Mouse (Mus musculus) heart, adult 2 months (tissue): ENCODE results near the gene Foxp1. TPM values are rescaled to one million over a fixed set of nuclear protein-coding genes. Genes with fewer than 3 reads are reported as not detected.

Experiments
- DNase-seq, 2 experiments: peaks; one replicate each; pipeline ENCODE4 v3.0.0; 2021
- H3K27ac ChIP-seq: fragments of 200-600 bp; 2 replicates; pipeline ENCODE4 v1.8.1; 2022
- H3K27me3 ChIP-seq: fragments of 200-500 bp; 2 replicates; pipeline ENCODE4 v1.6.1; 2012; ENCODE audit warnings: mild to moderate bottlenecking, low read length, inconsistent platforms, mixed read lengths; ENCODE audit not compliant: control insufficient read depth, insufficient read depth
- H3K36me3 ChIP-seq: fragments of 200-500 bp; 2 replicates; pipeline ENCODE4 v1.6.1; 2012; ENCODE audit warnings: low read length, inconsistent platforms; ENCODE audit not compliant: control insufficient read depth, insufficient read depth
- H3K4me1 ChIP-seq: fragments of 200-500 bp; 2 replicates; pipeline ENCODE4 v1.6.1; 2011; ENCODE audit warnings: low read length; ENCODE audit not compliant: control insufficient read depth, insufficient read depth
- H3K4me3 ChIP-seq: fragments of 200-600 bp; 2 replicates; pipeline ENCODE4 v1.8.1; 2022
- H3K79me2 ChIP-seq: fragments of 200-500 bp; replicated peaks from 2 replicates; pipeline ENCODE4 v1.6.1; 2012; ENCODE audit warnings: mild to moderate bottlenecking, inconsistent platforms, low read length, moderate library complexity, mixed read lengths; ENCODE audit not compliant: control insufficient read depth, insufficient read depth
- H3K9ac ChIP-seq: fragments of 200-500 bp; 2 replicates; pipeline ENCODE4 v1.6.1; 2012; ENCODE audit warnings: low read depth, mild to moderate bottlenecking, control low read depth, inconsistent platforms, low read length, mixed read lengths
- CTCF ChIP-seq: fragments of 200-600 bp; IDR thresholded peaks from 2 replicates; pipeline ENCODE4 v1.8.1; 2022; ENCODE audit warnings: antibody characterized with exemption, mild to moderate bottlenecking, moderate library complexity
- EP300 ChIP-seq: fragments of 200-500 bp; IDR thresholded peaks from 2 replicates; pipeline ENCODE4 v1.6.1; 2011; ENCODE audit warnings: low read depth, low read length, control low read depth; ENCODE audit not compliant: insufficient read depth
- POLR2A ChIP-seq: fragments of 200-500 bp; IDR thresholded peaks from 2 replicates; pipeline ENCODE4 v1.6.1; 2011; ENCODE audit warnings: mild to moderate bottlenecking, low read depth, low read length, control low read depth; ENCODE audit not compliant: insufficient read depth
- WGBS: fragments of 180-500 bp; shearing (Covaris S2); methylation state at CpG from one replicate; pipeline ENCODE4 v1.1.7; 2018; 5-methylcytosine and 5-hydroxymethylcytosine counted together
- intact Hi-C: fragments of 180-260 bp; cut with DNase I; formaldehyde crosslinking; loops from one replicate; pipeline ENCODE4 v1.15.1; 2025
- polyA plus RNA-seq: library from polyadenylated mRNA; depleted of rRNA; stranded (reverse); fragments of >200 nt; gene quantifications from 2 replicates; pipeline ENCODE4 v1.2.3, GENCODE M21; 2012
- total RNA-seq, 2 experiments: library from RNA; stranded (reverse); gene quantifications; 2 replicates each; pipeline ENCODE4 v1.2.3; 2021

Gene Foxp1
- total and polyA plus RNA-seq, 3 experiments, result 22.9 to 31.6 (median 26.4) TPM

GRCm38 (mm10) chr6:99534211-99534745 lies 11.8 kb upstream of the Foxp1 start:
- Histone ChIP-seq H3K9ac (no peak overlapping the region), H3K27ac (no peak overlapping the region), H3K36me3 (no peaks in the 10 kb centered on the region), H3K79me2 (no peaks in the 10 kb centered on the region), H3K4me1 (no peaks in the 10 kb centered on the region), H3K4me3 (no peak overlapping the region), H3K27me3 (peaks cover 3% of the 10 kb centered on the region)
- TF ChIP-seq EP300 (no peak), CTCF (no peak), POLR2A (no peak)
- intact Hi-C loops, result no loop called here
- 62% methylated on average over 5 of the region's 5 CpGs for WGBS
- no peak for DNase-seq

GRCm38 (mm10) chr6:99532458-99532857 lies 9.9 kb upstream of the Foxp1 start:
- intact Hi-C loops, result no loop called here
- no peaks in the 10 kb centered on the region for H3K36me3 ChIP-seq
- H3K27ac ChIP-seq, result no peak overlapping the region
- H3K4me1 ChIP-seq, result no peaks in the 10 kb centered on the region
- no peaks in the 10 kb centered on the region for H3K79me2 ChIP-seq
- TF ChIP-seq CTCF (no peak), EP300 (no peak), POLR2A (no peak)
- no peak overlapping the region for H3K9ac ChIP-seq
- no peak overlapping the region for H3K4me3 ChIP-seq
- 68% methylated on average over 4 of the region's 4 CpGs for WGBS
- peaks cover 3% of the 10 kb centered on the region for H3K27me3 ChIP-seq
- DNase-seq, result no peak

GRCm38 (mm10) chr6:99528972-99529371 lies 6.5 kb upstream of the Foxp1 start:
- intact Hi-C loops, result loop anchor here (10.0 kb wide), 3 partner anchors 86 to 1004 kb away; no protein-coding TSS in a partner anchor
- no peak for TF ChIP-seq POLR2A
- TF ChIP-seq CTCF, result no peak
- TF ChIP-seq EP300, result no peak
- DNase-seq, result no peak

DNA sequence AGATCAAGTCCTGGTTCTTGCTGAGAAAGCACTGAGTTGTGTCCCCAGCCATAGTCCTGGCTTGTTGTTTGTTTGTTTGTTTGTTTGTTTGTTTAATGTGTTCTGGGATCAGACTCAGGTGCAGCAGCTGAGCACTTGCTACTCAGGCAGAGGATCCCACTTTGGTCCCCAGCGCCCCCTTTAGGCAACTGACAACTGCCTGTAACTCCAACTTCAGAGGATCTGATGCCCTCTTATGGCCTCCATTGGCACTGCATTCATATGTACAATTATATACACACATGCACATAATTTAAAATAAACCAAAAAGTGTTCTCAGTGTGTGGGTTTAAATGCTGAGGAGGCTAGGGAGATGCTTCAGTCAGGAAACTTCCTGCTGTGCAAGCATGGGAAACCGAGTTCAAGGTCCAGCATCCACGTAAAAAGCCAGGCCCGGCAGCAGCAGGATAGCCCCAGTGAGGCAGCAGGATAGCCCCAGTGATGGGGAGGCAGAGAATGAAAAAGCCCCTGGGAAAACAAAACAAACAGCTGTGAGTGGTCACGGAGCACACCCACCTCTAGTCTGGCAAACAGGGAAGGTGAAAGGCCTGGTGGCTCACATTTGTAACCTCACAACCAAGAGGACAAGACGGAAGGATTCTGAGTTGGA lies 5.1 kb upstream of the Foxp1 start:
- peaks cover 3% of the 10 kb centered on the region for H3K27me3 ChIP-seq
- DNase-seq, result no peak
- TF ChIP-seq EP300, result no peak
- peak; percentile 41 for TF ChIP-seq CTCF
- no peak overlapping the region for H3K9ac ChIP-seq
- H3K36me3 ChIP-seq, result no peaks in the 10 kb centered on the region
- H3K27ac ChIP-seq, result no peak overlapping the region
- H3K4me1 ChIP-seq, result no peaks in the 10 kb centered on the region
- 90% methylated on average over 6 of the region's 6 CpGs for WGBS
- H3K79me2 ChIP-seq, result no peaks in the 10 kb centered on the region
- no peak overlapping the region for H3K4me3 ChIP-seq
- intact Hi-C loops, result loop anchor here (10.0 kb wide), 3 partner anchors 87 to 1003 kb away; no protein-coding TSS in a partner anchor

More at GRCm38 (mm10) chr6:99528972-99529371, 6.5 kb upstream of the Foxp1 start:
- Histone ChIP-seq H3K9ac (no peak overlapping the region), H3K36me3 (no peaks in the 10 kb centered on the region), H3K27me3 (peaks cover 3% of the 10 kb centered on the region), H3K4me1 (no peaks in the 10 kb centered on the region), H3K4me3 (no peak overlapping the region), H3K27ac (no peak overlapping the region), H3K79me2 (no peaks in the 10 kb centered on the region)
- WGBS, result 66% methylated on average over 2 of the region's 2 CpGs

GRCm38 (mm10) chr6:99525351-99525750 lies 2.8 kb upstream of the Foxp1 start:
- peaks cover 1% of the 10 kb centered on the region for H3K27me3 ChIP-seq
- H3K36me3 ChIP-seq, result no peaks in the 10 kb centered on the region
- intact Hi-C loops, result loop anchor here (10.0 kb wide), 3 partner anchors 89 to 1001 kb away; no protein-coding TSS in a partner anchor
- DNase-seq, result no peak
- WGBS, result 57% methylated on average over 8 of the region's 8 CpGs
- H3K4me3 ChIP-seq, result no peak overlapping the region
- H3K27ac ChIP-seq, result no peak overlapping the region
- no peaks in the 10 kb centered on the region for H3K79me2 ChIP-seq
- TF ChIP-seq POLR2A (no peak), CTCF (peak; percentile 47), EP300 (no peak)
- H3K9ac ChIP-seq, result no peak overlapping the region
- H3K4me1 ChIP-seq, result no peaks in the 10 kb centered on the region

- intact Hi-C loops, result loop anchor here (5.0 to 10.0 kb wide), 9 partner anchors 37 to 999 kb away; partner anchors contain the start of gene Rybp
Measured at GRCm38 (mm10) chr6:99523679-99524370, 1.3 kb upstream of the Foxp1 start.

More at GRCm38 (mm10) chr6:99523679-99524370, 1.3 kb upstream of the Foxp1 start:
- Histone ChIP-seq H3K36me3 (no peaks in the 10 kb centered on the region), H3K4me1 (no peaks in the 10 kb centered on the region), H3K9ac (peak overlapping the region; percentile 77), H3K27ac (peak overlapping the region; percentile 99), H3K27me3 (no peaks in the 10 kb centered on the region), H3K79me2 (no peaks in the 10 kb centered on the region), H3K4me3 (peak overlapping the region; percentile 85)
- peak in 1 of 2 experiments; percentile 17 for DNase-seq
- WGBS, result 32% methylated on average over 10 of the region's 10 CpGs
- no peak for TF ChIP-seq CTCF
